Mouse (Mus musculus) MEL-GATA-1-ER (cell line): ENCODE results near the gene Kars.

Source experiments
- DNase-seq: peaks from one replicate; pipeline ENCODE4 v3.0.0-alpha.2; 2012; ENCODE audit warnings: low read depth; ENCODE audit errors: extremely low read depth

Gene Kars

DNA sequence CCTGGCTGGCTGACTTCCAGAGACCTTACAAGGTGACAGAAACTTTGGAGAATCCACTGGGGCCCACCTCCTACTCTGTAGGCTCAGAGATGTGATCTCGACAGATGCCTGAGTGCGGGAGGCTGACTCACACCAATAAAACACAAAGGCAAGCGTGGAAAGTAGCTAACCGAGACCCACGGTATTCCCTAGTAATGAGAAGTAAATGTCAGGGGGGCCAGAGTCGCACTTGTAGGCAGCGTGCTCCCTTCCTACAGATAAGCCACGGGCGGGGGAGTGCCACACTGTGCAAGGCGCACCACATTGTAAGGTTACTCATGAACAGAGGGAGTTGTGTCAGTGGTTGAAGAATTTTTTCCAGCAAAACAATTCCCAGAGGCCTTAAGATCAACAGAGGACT is 26.6 kb downstream of the Kars start:
- no peak for DNase-seq

DNA sequence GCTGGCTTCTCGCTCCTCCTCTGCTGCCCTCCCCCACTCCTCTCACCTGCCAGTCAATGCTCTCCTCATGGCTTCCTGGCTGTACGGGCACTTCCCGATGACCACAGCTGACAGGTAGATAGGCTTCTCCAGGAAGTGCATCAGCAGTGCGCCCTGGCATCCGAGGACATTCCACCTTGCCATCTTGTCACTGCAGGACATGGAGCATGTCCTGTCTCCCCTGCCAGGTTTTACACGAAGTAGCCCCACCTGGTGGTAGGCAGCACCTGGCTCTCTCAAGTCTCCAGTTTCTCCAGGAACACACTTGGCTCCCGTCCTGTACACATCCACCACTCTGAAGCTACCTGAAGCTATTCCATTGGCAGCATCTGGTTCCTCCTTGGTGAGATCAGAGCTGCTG is 29.0 kb downstream of the Kars start:
- no peak for DNase-seq

DNA sequence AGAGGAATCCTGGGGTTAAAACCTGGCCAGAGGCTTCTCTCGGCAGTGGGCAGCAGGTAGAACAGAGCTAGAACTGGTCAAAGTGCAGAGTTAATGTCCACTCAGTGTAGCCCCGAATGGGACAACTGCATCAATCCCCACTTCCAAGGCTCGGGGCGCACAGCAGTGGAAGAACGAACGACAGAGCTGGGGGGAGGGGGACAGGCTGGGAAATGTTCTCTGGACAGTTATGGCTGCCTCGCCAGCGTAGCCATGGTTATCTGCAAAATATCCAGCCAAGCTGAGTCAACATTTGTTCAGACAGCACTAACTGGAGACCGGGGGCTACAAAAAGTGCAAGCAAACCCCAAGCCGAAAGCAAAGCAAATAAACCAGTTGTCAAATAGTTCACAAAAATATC is 33.0 kb downstream of the Kars start:
- no peak for DNase-seq

DNA sequence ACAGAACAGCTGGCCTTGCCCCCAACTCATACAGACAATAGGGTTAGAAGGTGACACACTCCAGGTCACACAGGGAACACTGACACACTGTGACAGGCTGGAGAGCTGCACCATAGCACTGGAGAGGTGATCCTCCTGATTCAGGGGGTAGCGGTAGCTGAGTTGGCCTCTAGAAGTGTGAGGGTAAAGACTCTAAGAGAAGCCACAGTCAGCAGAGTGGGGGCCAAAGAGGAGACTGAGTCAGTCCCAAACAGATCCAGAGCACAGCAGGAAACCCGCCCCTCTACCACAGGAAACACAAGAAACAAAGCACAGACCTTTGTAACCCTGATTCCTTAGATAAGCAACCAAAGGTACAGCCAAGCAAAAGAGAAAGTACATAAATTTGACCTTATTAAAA is 34.8 kb downstream of the Kars start:
- DNase-seq: no peak

DNA sequence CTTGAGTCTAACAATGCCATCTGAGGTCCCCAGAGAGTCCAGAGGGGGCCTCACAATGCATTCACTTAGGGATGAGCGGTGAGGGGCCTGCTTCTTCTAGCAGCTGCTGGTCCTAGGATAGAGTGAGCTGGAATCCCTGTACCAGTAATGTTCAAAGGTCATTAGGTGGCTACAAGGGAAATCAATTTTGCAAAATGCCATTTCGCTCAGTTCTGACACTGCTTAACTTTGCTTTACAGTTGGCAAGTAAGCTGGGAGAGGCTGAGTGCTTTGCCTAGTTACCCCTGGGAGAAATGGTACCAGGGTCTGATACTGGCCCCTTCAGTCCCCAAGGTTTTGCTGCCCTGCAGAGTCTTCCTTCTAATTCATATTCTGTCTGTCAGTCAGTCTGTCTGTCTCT is 35.4 kb downstream of the Kars start:
- no peak for DNase-seq

DNA sequence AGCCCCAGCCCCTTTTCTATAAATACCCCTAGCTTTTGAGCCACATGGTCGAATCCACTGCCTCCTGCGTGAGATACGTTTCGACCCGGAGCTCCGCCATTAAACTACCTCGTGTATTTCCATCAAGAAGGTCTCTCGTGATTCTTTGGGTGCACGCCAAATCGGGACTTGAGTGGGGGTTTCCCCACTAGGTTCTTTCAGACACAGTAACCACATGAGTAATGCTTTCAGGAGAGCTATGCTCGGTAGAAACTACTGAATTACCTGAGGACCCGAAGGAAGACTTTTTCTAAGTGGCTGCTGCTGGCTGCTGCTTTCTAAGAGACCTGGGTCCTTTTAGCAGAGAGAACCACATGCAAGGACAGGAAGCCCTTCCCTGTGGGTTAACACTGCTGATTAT is 37.0 kb downstream of the Kars start:
- no peak for DNase-seq

DNA sequence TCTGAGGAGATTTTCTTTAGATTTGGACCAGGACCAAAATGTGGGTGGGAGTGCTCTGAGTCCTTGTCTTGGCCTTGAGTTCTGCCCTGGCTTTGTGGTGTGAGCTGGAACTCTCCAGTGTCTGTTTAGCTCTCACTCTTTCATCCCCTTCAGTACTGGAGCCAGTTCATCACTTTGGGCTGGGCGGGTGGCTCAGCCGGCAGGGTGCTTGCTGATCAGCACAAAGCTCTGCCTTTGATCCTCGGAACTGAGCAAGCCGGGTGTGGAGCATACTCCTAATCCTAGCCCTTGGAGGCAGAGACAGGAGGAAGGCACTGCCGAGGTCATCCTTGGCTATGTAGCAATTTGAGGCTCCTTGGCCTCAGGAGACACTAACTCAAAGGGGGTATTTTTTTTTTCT is 42.1 kb downstream of the Kars start:
- no peak for DNase-seq

DNA sequence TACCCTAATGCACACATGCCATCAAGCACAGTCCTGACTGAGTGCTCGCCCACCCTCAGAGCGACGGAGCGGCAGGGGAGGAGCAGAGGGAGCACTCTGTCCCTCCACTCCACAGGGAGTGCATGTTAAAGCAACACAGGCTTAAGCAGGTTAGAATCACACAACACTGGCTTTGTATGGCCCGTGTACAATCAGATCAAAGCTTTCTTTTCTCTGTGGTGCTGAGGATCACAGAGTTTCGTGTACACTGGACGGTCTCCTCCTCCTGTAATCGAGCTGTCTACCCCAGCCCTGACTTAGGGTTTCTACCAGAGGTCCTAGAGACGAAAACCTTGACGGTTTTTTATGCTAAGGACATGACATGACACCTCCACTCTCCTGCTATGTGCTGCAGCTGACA is 42.6 kb downstream of the Kars start:
- no peak for DNase-seq

DNA sequence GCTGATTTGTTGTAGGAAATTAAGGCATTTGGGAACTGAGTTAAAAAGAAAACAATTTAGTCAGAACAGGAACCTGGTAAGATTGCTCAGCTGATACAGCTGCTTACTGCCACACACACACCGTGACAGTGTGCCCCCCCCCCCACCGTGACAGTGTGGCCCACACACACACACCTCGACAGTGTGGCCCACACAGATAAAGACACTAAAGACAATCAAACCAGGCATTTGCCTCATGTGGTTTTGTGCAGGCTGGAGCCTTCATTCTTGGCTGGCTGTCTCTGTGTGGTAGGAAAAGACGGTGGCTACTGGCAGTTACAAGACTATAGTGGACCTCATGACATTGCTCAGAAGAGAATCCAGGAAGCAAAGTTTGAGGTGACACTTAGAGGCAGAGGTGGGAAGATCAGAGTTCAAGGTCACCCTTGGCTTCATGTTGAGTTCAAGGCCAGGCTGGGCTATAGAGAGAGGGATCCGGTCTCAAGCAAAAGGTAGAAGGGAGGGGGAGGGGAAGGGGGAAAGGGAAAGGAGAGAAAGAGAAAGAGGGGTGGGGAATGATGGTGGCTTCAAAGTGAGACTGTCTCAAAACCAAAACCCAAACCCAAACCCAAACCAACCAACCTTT is 43.8 kb downstream of the Kars start:
- peak; percentile 24 for DNase-seq

DNA sequence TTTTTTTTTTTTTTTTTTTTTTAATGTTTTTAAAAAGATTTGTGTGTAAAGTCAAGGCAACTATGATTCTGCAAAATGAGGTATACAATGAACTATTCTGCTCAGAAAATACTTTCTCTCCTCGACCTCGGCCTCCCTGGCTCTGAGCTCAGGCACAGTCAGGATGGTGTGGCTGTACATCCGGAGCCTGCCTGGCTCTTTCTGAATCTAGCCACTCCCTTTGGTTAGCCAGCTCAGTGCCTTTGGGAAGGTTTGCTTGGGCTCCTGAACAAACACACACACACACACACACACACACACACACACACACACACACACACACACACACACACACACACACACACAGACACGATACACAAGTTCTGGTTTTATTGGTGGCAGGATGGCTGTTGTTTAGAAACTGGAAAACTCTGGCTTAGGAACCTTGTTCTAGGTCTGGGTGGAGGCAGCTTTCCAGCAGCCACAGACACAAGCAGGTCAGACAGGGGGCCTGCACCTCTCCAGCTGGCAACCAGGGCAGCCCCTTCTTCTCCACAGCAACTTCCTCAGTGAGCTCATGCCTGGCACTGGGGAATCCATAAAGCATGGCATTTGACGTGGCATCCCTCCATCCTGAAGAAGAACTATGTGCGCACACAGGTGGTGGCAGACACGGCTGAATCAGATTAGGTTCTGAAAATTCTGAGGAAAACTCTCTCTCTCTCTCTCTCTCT is 46.1 kb downstream of the Kars start:
- no peak for DNase-seq

DNA sequence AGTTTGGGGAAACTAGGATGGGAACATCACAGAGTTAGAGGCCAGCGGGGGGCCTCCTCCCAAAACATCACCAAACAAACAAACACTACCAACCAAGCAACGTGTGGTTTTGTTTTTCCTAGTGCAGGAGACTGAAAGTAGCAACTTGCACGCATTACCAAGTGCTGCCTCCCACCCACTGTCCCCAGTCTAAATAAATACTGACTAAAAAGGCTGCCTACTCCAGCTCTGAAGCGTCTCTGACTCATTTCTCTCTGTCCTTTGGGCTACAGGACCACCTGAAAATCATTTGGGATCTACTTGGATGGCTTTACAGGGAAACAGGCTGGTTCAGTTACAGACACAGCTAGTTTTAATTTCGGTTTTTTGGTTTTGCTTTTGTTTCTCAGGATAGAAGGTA is 46.8 kb downstream of the Kars start:
- no peak for DNase-seq

DNA sequence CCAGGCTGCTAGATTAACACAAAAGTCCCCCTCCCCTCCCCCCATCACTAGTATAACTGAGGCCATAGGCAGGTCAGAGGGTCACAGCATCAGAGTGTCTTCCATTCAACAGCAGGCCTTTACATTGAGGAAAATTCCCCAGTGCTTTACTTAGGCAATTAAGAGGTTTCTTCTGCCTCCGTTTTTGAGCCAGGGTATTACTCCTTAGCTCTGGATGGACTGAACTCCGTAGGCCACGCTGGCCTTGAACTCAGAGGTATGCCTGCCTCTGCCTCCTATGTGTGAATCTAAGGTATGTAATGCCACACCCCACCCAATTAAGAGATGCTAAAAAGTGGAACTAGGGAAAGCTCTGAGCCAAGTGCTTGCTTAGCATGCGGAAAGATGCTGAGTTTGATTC is 47.6 kb downstream of the Kars start:
- no peak for DNase-seq

DNA sequence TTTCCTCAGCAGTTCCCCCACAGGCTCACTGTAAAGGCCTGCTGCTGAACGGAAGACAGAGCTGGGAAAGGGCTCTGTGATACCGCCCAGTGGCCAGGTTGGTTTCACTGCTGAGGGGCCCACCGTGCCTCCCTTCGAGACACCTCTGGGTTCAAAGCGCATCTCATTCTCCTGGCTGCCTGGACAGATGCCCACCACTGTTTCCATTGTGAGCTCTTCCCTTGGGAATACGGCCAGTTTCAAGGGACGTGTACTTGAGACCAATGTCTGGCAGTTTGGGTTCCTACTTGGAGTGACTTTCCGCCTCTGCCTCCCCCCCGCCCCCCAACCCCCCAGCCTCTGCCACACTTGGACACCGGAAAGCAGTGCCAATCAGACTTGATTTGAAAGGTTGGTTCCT is 48.0 kb downstream of the Kars start:
- no peak for DNase-seq

DNA sequence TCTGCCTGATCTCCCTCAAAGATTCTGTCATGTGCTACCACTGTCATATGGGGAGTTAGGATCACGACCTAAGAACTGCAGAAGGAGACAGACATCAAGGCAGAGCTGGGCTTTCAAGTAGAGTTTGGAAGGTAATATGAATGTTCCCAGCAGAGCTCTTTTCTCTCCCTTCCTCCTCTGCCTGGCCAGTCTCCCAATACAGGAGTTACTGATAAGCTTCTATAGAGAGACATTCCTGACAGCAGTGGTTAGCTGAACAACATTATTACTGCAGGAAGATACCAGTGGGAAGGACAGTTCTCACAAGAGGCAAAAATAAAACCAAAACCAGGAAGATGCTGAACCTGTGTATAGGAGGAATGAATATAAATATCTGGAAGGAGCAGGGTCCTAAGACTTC is 48.5 kb downstream of the Kars start:
- no peak for DNase-seq

DNA sequence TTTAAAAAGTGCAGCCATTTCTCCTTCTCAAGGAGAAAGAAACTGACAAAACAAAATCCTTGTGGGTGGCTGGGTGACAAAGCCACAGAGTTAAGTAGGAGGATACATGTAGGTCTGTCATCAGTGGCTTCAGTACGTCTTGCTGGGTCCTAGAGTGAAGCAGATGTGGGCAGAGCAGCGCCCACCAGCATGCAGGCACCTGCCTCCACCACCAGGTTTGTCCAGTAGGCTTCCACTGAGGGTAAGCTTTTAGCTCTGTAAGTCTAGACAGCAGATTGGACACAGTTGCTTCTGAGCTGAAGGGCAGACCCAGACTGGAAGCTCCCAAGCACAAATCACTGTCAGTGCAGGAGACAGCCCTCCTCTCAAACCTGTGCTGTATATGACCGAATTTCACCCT is 49.8 kb downstream of the Kars start:
- no peak for DNase-seq

DNA sequence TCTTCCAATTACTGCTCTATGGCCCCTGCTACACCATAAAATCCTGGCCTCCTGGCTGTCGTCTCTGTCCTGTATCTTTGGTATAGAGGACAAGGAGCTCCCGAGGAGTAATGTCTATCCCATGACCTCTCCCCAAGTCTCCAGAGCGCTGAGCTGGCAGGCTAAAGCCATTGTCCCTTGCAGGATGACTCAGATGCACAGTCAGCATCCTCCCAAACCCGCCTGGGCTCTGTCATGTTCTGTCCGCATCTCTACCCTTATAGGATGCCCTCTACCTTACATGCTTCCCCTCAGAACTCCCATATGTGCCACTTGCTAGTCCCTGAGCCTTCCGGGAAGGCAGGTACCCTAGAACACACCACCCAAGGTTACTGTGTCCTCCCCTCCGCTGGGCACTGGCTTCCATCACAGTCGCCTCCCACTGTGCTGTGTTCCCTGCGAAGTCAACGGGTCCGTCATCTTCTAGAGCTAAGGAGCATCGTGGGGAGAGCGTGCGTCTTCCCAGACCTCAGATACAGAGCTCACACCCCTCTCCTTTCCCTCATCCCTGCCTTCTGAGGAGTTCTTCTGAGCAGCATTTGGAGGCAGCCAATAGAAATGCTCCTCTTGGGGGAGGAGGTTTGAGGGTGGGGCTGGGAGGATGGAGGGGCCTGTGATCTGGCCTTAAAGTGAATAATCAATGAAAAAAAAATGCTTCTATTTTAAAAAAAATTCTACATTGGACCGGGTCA is 50.4 kb downstream of the Kars start:
- DNase-seq: no peak

DNA sequence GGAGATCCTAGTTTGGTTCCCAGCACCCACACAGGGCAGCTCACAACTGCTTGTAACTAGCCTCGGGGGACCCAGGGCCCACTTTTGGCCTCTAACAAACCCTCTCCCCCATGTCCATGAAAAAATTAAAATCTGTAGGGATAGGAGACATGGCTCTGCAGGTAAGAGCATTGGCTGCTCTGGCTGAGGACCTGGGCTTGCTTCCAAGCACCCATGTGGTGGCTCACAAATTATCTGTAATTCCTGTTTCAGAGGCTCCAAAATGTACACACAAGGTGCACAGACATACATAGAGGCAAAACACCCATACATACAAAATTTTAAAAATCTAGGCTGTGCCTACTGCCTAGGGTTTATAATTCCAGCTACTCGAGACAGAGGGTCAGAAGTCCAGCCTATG is 53.9 kb downstream of the Kars start:
- DNase-seq: no peak

DNA sequence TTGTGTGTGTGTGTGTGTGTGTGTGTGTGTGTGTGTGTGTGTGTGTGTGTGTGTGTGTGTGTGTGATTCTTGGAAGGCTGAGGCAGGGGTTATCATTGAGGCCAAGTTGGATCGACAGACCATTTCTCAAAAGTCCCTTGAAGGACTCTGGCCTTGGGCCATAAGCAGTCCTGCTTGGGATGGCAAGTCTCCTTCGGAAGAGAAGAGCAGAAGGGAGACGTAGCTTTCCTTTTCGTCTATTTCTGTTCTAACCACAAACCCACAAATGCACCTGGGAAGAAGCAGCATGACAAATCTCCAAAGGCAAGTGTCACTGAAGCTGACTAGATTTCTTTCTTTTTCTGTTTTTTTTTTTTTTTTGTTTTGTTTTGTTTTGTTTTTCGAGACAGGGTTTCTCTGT is 55.2 kb downstream of the Kars start:
- DNase-seq: no peak

DNA sequence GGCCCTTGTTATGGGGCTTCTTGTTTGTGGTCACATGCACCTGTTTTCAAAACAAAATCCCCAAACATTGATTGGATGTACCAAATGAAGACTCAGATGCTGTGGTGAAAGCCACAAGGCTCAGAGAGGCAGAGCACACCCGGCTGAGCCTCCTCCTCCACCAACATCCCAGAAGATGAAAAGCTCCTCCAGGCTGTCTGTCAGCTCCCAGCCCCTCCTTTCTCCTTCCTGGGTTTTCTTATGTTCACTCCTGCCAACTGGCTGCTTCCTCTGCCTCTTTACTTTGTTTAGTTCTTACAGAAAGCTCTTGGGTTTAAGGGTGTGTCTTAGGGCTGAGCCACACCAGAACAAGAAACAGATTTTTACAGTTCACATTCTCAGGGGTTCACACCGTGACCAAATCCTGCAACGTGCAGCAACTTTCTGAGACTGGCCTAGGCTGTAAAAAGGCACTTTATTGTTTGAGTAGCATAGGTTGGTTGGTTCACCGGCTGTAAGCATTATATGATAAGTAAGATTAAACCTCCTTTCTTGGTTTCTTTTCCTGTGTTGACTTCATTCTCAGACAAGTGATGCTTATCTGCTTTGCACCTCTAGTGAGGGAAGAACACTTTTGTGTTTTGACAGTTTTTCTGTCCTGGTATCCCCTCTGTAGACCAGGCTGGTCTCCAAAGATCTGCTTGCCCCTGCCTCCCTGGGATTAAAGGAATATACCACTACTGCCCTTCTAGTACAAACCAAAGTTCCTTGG is 56.1 kb downstream of the Kars start:
- no peak for DNase-seq

DNA sequence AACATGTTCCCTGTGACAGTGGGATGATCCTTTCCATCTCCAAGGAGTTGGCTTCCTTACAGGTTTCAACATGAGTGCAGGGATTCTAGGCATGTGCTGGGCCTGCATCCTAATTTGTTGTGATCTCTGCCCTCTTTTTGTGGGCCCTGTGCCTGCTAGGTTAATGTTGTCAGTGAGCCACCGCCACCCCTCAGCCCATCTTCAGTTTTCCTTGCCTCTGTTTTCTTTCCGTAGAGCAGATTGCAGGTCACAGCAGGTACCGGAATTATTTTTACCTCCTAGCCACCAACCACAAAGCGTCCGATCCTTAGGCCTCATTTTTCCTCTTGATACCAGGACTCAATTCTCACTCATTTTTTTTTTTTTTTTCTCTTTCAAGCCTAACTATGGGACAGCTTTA is 59.2 kb downstream of the Kars start:
- no peak for DNase-seq

DNA sequence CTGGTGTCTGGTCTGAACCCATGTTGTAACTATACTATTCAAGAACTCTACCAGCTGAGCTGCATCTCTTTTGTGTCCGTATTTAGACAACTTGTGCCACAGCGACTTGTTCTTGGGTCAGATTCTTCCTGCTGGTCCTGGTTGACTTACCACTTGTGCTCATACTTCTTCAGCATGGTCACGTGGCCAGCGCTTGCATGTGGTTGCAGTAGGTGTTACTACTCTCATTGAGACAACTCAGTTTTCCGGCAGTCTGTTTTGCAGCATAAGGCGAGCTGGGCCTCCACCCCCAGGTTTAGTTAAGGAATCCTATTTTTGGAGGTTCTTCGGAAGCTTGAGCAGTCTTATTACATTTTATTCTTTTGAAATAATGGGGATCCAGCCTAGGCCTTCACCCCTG is 59.8 kb downstream of the Kars start:
- DNase-seq: no peak

DNA sequence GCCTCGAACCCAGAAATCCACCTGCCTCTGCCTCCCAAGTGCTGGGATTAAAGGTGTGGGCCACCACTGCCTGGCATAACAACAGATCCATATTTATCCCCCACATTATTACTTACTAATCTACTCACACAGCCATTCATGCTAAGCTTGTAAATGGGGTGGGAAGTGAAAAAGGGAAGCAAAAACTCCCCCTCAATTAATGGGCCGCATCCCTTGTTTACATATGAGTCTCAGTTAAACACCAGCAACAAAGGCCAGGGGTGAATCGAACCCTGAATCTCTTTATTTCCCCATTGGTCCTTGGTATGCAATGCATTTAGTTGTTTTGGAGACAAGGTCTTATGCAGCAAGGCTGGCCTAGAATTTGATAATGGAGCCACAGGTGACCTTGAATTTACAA is 60.3 kb downstream of the Kars start:
- no peak for DNase-seq
